Mouse (Mus musculus) C2C12 (cell line): Measurements from ENCODE around the gene Olfr1317.

Experiments
- CEBPB ChIP-seq: IDR thresholded peaks from one replicate; pipeline ENCODE4 v1.6.1; 2011; ENCODE audit warnings: low read depth, mild to moderate bottlenecking, control low read depth, moderate library complexity
- CTCF ChIP-seq: IDR thresholded peaks from one replicate; pipeline ENCODE4 v1.5.1; 2011; ENCODE audit not compliant: control insufficient read depth, insufficient read depth, insufficient read length
- FOSL1 ChIP-seq: IDR thresholded peaks from one replicate; pipeline ENCODE4 v1.8.0; 2011; ENCODE audit warnings: mild to moderate bottlenecking, low read length; ENCODE audit not compliant: poor library complexity, insufficient read depth, severe bottlenecking
- MAX ChIP-seq: IDR thresholded peaks from one replicate; pipeline ENCODE4 v1.6.1; 2011; ENCODE audit warnings: mild to moderate bottlenecking, control low read depth
- MYOD1 ChIP-seq: IDR thresholded peaks from one replicate; pipeline ENCODE4 v1.6.1; 2011; ENCODE audit warnings: low read depth; ENCODE audit not compliant: control insufficient read depth, insufficient read length
- USF1 ChIP-seq: IDR thresholded peaks from one replicate; pipeline ENCODE4 v1.6.1; 2011; ENCODE audit warnings: low read depth, mild to moderate bottlenecking, control low read depth, moderate library complexity

DNA sequence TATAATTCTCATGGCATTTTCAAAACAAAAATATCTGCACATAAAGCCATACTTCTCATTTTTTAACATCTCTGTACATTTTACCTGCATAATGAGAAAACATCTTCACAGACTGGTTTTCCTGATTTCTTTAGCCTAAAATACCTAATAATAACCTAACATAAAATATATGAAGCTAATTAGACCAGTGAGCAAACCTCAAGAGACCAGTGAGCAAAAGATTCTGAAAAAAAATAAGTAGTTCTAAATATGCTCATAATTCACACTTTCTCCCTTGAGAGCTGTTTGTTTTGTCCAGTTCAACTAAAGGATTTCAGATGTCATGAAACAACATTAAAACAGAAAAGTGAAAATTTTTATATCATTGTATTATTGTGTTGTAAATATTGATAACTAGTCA lies 43.4 kb upstream of the Olfr1317 start, which contains the start of gene Olfr1314:
- no peak for TF ChIP-seq CTCF
- no peak for TF ChIP-seq CEBPB
- no peak for TF ChIP-seq MYOD1
- no peak for TF ChIP-seq FOSL1
- TF ChIP-seq MAX = no peak
- no peak for TF ChIP-seq USF1
